Mouse (Mus musculus): ENCODE data around the gene Defb25.

DNA sequence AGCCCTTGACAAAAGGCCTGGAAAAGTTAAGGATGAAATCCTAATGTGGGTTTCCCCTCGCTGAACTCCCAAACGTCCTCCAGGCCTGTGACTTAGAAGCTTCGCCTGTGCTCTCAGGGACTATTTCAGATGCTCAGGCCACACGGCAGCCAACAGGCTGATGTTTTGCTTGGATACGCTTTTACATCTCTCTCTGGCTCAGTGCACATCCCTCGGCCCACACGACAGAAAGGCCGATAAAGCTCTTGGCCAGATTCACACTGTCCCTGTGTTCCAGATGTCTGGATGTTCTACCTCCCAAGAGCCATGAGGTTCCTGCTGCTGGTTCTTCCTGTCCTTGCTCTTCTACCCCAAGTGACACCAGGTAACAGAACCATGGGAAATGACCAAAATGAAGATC lies 49.4 kb downstream of the Defb25 start:
- TF ChIP-seq CTCF (IDR thresholded peaks at IDR 0.05) (no peak), EP300 (IDR thresholded peaks at IDR 0.05) (no peak)

All from lung, postnatal 0 days (tissue).